Mouse (Mus musculus) liver, embryonic 14.5 days (tissue): ENCODE results near the gene Apom.
"Not testable (repeated sequence)": the region's sequence is repeated elsewhere in the genome, so short reads cannot be mapped to it uniquely, and the experiment has no call there.

Experiments used
- CTCF ChIP-seq: IDR thresholded peaks from 2 replicates; pipeline ENCODE4 v1.5.1; 2016; ENCODE audit warnings: antibody characterized with exemption, low read depth, control low read depth
- EP300 ChIP-seq: IDR thresholded peaks from 2 replicates; pipeline ENCODE4 v1.6.1; 2016; ENCODE audit warnings: antibody characterized with exemption, low read depth

DNA sequence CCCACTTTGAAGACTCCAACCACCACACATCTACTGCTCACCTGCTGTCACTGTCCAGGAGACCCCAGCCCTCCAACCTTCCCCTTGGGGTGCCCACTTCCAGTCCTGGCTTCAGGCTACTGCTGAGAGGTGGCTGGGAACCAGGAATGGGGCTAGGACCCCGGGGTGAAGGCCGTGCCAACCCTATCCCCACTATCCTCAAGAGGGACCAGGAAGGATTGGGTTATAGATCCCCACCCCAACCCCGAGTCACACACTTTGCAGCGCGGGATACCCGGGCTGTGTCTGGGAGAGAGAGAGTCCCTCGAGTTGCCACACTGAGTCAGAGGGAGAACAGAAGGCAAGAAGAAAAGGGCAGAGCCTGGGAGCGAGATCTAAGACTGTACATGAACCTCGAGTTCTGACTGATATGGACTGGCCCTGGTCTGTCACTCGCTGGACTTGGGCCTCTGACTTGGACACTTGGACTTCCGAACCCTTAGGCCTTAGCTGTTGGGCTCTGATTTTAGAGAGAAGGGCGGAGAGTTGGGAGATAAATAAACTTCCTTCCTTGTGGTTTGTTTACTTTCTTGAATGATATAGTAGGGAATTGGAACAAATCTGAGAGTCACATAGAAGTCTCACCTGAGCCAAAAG is 7.5 kb downstream of the Apom start:
- TF ChIP-seq CTCF, EP300: not testable (repeated sequence)
